Mouse (Mus musculus): ENCODE data around the gene Smim7.

- TF ChIP-seq CTCF (IDR thresholded peaks at IDR 0.05), result no peak
- no peak for TF ChIP-seq EP300 (IDR thresholded peaks at IDR 0.05)
Measured at GRCm38 (mm10) chr8:72587806-72588205, 16.9 kb upstream of the Smim7 start.

All from lung, postnatal 0 days (tissue).